Mouse (Mus musculus): ENCODE data around the gene Cblb.

The Cblb gene

DNA sequence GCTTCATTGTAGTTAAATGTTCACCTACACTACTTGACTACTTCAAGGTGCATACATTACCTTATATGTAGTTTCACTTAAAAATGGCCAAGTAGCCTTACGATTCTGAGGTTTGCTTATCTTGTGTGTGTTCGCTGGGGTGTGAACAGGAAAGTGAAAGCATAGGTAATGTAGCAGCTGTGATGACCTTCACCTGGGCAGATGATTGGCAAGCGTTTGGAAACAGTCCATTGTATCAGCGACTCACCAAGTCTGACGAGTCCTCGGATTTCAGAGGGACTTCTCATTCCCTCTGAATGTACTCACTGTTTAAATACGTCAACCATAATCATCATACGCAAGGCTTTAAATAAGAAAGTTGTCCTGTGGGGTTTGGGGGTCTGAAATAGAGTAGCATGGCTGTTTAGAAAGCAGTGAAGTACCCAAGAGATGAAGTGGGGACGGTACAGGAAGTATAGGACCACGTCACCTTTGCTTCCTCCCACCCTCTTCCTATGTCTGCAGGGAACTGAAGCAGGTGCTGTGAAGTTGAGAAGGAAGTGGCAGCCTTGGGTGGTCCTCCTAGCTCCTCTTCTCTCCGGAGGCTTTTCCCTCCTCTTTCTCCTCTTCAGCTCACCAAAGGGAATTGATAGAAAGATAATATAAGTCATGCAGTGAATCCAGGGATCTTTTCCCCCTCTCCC, 101.9 kb downstream of the Cblb start:
- no peak for DNase-seq (ENCODE audit: low spot score)

DNA sequence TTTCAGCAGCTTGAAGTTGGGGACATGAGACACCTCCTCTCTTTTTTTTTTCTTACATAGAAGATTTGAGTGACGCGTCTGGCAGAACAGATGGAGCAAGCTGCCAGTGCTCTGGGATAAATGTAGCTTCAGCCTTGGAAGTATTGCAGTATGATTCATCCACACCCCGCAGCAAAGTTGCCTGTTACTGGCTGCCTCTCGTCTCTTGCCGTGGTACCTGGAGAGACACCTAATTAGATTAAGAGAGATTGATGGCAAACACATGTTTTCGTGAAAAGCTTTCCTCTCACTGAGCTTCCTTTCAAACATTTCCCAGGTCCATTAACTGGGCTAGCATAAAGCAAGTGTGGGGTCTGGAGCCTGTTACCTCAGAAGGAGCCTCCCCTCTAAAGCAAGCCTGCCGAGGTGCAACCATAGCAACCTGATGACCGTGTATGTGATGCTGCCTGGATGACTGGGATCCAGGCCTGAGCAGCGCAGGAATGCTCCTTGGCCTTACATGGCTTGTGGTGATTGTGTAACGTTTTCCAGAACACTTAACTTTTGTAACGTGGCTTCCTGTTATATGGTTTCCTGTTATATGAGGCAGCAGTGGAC, 103.7 kb downstream of the Cblb start:
- no peak for DNase-seq (ENCODE audit: low spot score)

DNA sequence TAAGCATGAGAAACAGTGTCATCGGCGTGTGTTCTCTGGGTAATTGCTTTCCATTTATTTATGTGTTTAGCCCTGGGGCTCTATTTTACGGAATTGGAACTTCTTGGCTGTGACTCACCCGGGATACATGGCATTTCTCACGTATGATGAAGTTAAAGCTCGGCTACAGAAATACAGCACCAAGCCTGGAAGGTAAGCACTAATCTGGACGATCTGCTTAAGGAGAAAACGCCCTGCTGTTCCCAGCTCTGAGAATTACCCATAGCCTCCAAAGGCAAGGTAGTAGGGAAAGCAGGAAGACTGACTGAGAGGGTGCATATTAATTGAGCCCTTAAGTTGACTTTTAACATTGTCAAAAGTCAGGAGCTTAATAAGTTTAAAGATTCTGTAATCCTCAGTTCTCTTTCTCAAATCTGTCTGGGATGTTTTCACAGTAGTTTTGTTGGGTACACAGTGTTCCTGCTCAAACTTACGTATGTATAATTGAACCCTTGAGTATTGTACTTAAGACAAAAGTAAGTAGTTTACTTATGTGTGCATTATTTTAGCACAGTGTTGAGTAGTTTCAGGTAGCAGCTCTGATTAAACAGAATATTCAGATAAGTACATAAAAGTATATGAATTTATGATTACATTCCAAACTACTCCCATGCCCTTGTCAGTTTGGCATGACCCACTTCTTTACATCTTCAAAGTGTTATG, 104.8 kb downstream of the Cblb start:
- DNase-seq (ENCODE audit: low spot score), result no peak

DNA sequence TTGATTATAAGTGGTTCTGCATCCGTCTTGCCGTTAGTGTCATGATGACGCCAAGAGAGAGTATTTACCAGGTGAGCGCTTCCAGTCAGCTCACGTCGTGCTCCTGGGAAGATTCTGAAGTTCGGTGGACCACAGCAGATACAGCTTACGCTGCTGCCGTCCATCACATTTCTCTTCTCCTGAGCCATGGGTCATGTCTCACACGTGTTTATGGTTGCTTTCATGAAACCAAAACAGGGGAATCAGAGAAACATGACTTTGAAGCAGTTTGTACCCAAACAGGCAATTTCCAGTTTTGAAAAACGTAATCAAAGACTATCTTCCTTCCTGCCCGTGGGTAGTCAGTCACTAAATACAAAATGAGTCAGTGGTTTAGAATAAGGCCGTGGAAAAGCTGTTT, 112.1 kb downstream of the Cblb start:
- DNase-seq (ENCODE audit: low spot score), result no peak

DNA sequence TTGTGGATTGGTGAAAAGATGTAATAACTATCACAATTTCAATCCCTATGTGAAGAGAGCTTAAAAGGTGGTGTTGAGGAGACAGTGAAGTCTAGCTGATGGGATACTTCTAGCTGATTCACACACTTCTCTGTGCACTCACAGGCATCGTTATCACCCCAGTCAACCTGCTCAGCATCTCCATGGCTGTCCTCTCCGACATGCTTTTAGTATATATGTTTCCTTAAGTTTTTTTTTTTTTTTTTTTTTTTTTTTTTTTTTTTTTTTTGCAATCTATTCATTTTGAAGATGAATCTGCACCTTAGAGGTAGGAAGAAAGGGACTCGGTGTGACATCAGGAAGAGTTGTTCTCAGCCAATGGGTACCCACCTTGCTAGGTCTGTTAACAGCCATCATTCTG, 112.8 kb downstream of the Cblb start:
- DNase-seq (ENCODE audit: low spot score), result no peak

DNA sequence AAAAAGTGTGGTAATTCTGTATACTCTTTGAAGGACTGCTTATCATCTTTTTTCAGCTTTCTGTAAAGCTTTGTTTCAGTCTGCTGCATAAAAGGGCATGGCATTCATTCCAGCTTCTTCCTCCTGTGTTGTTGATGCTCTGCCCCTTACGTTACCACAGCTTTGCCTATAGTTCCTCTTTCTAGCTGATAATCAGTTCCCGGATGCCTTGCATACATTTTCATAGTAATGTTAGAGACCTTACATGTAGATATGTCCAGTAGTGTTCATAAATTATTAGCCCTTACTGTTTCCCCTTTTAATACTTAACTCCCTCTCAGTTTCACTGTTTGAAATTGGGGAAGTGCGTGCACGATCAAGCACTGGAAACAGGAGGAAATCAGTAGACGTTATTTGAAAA, 113.8 kb downstream of the Cblb start:
- DNase-seq (ENCODE audit: low spot score), result no peak

DNA sequence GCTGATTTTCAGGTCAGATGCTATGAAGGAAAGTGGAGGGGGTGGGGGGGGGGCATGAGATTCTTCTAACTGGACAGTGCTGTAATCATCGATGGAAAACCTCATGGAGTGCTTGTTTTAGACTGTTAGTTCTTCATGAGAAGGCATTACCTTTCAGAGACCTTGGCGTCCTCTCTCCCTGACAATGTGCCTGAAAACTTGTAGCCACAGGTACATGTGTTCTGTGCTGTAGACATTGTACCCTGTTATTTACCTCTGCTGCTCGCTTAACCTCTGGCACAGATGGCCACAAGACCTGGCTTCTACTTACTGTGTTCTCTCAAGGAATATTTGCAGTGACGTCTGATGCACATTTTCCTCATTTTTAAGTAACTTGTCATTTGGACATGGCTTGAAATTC, 114.5 kb downstream of the Cblb start:
- DNase-seq (ENCODE audit: low spot score), result no peak

DNA sequence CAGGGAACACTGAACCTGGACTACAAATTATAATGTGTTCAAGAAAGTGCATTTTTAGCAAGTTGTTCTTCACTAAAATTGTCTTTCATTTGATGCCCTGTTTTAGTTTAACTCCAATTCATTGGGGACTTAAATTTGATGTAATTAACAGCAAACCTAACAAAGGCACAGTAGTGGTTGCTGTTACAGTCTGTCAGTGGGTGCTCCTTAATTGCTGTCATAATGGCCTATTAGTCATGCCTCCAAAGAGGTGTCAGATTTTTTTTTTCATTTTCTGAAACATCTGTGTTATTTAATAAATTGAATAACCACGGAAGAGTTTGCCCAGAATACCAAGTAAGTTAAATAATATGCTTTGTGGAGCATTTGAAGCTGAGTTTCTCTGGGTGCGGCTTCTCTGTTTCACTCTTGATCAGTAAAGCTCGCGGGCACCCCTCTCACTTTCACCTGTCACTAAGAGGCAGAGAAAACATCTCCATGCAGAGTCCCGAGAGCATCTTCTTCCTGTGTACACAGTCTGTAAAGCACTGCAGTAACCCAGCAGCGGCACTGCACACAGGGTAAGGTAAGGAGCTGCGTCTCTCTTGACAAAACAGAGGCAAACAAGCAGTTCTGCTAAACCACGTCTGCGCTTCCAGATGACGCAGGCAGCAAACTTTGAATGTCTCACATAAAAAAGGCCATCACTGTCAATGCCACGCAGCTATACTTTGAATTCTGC, 116.1 kb downstream of the Cblb start:
- DNase-seq (ENCODE audit: low spot score), result no peak

DNA sequence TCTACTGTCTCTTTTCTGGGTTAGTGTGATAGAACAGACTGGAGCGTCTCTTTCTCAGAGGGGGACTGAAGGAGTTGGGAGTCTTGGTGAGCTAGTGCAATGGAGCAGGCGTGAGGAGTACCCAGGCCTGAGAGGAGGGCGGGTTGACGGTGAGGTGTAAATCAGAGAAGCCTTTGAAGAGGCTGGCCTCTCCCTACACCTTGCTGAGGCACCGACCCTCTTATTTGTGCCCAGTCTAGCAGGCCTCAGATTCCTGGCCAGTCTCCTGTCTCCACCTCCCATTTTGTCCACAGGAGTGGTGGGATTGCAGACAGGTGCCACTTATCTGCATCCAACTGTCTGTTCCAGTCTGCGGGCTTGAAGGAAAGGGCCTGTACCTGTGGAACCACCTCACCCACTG, 117.0 kb downstream of the Cblb start:
- DNase-seq (ENCODE audit: low spot score), result no peak

DNA sequence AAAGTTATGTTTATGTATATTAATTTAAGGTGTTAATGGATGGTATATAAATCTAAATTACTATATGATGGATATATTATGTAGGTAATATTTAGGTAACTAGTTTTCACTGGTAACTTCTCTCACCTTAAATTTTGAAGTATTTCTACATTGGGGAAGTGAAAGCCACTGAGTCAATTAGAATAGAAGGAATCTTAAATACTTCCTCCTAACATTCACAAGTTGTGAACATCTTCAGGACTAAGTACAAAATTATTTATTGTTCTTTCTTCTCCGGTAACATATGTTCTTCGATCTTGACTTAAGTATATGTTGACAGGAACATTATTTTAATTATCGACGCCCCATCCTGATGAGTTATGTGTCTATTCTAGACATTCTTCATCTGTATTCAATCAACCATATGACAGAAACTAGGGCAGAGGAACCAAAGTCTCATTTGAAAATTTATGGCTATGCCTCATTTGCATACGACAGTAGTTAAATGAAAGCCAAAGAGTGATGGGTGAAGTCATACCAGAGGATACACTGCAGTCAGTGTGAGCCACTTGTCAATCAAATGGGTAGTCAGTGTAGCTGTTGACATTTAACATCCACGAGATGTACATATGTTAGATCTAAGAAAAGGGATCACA, 118.2 kb downstream of the Cblb start:
- no peak for DNase-seq (ENCODE audit: low spot score)

DNA sequence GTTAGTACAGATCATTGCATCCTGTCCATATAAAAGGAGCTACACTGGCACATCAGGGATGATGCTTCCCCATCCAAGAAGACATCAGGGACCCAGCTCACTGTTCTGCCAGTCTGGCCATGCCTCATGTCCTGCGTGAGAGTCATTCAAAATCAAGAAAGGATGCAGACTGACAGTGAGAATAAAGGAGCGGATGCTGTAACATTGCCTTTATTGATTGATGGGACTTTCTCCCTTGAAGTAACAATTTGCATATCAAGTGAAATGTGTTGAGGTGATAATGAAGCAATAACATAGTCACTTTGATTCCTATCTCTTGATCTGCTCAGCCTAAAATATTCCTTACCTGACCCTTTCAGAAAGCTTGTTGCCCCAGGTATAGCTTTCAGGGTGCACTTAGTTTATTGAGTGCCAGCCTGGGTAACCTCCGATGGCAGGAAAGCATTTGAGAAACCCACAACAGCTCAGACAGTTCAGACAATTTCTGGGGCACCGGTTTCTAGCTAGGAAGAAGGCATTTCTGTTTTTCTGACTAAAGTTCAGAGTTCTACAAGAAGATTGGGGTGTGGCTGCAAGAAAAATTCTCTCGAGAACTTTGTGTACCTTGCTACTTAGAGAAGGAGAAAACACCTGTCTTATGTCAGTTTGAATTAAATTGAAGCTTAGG, 124.1 kb downstream of the Cblb start:
- DNase-seq (ENCODE audit: low spot score), result no peak

DNA sequence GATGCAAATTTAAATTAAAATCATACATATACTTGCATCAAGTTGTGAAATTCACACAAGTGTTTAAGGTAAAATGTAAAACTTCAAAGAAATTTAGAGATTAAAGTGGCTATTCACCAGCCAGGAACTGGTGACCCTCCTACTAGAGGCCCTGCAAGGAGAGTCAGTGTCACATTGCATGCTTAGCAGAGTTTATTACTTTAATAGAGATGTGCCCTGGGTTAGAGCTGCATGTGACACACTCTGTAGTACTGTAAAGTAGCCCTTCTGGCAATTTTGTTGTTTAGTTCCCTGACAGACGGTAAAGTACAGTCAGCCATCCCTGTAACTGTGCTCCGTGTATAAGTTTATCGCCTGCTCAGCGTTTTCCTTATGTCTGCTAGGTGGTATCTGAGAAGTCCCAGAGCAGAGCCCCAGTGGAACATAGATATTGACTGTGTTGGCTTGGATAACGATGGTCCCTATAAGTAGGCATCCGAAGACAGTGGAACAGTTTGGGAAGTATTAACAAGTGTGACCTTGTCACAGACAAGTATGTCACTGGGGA, 129.0 kb downstream of the Cblb start:
- DNase-seq (ENCODE audit: low spot score), result no peak

DNA sequence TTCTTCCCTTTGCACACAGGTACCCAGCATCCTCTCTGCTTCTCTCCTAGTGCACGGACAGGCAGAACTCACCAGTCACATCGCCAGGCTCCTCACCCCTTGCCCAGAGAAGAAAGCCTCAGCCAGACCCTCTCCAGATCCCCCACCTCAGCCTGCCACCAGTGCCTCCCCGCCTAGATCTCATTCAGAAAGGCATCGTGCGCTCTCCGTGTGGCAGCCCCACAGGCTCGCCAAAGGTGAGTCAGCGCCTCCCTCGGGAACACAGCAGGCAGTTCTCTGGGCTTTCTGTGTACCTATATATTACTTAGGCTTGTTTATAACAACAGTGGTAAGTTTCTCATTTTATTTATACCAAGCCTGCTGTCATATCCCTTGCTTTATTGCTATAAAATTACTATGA, 133.2 kb downstream of the Cblb start:
- no peak for DNase-seq (ENCODE audit: low spot score)

DNA sequence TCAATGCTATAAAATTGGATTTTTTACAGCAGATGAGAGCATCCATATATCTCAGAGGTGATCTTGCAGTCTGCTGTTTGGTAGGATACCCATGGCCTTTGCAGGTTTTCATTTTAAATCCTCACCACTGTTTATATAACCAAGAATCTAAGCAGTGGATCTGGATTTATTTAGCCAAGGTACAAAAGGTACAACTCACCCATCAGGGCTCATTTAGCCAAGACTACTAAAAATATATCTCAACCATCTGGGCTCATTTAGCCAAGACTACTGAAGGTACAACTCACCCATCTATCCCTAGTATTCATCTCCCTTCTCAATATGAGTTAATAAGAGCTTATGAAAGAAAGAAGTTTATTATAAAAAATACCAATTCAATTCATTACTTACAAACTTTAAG, 142.2 kb downstream of the Cblb start:
- DNase-seq (ENCODE audit: low spot score), result no peak

DNA sequence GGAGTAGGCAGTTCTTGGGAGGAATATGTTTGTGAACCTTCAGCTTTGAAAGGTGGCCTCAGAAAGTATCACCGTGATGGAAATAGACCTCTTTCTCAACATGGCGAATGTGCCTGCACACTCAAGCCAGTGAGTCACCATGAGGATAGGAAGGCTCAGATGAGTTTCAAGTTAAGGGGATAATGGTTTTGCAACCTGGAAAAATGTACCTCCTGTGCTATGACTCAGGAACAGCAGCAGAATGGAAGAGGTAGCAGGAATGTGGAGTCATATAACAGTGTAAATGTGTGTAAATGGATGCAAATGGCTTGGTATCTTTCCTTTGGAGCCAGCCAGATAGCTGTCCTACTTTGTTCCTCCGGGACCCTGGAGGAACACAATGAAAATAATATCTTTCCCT, 148.8 kb downstream of the Cblb start:
- DNase-seq (ENCODE audit: low spot score), result no peak

DNA sequence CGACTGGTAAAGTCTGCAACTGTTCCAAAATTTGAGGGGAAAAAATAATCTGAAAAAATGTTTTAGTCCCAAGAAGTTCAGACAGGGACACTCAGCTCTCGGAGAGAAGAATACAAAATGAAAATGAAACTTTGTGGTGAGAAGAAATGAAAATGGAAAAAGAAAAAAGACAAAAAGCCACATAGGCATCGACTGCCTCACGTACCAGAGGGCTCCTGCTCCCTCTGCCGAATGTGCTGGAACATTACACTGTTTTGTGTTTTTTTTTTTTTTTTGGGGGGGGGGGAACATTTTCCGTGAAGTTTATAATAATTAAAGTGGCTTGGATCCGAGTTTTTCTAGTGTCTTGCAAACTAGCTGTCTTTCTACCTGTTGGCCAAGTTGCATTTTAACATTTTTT, 151.0 kb downstream of the Cblb start:
- no peak for DNase-seq (ENCODE audit: low spot score)

DNA sequence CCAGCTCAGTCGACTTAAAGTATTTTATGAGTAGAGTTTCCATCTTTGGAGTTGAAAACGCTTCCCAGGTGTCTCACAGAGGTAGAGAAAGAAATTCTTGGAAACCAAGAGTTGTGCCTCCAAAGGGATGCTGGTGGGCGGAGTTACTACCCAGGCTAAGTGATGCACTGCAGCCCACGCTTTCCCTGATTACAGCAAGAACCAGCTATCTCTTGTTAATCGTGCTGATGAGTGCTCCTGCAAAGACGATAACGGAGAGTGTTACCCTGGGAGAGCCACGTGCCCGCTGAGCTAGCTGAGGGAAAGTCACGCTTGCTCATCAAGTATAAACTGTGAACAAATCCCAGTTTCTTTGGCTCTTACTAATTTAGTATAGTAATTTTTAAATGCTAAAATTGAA, 153.3 kb downstream of the Cblb start:
- no peak for DNase-seq (ENCODE audit: low spot score)

DNA sequence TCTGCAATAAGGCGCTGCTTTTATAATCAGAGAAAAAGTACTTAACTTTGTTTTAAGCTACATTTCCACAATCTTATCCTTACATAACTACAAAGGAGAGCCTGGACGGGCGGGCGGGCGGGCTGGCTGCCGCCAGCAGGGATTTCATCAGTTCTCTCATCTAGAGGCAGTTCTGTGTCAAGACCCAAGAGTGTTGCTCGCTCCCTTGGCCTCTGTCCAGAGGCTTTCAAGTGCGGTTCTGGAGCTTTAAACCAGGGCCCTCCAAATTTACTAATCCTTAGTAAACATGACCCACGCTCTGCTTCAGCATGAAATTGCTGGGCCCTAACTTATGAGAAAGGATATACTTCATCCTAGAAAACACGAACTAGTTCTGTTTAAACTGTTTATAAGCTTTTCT, 155.7 kb downstream of the Cblb start:
- peak; percentile 40 for DNase-seq (ENCODE audit: low spot score)

DNA sequence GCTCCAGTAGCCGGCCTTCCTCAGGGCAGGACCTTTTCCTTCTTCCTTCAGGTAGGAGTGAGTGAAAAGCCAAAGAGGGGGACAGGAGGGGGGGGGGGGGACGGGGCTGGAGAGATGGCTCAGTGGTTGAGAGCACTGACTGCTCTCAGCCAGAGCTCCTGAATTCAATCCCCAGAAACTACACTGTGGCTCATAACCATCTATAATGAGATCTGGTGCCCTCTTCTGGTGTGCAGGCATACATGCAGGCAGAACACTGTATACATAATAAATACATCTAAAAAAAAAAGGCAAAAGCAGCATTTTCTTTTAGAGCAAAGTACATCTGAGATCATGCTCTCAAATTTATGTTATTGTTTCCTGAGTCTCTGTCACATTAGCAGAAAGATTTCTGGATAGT, 158.1 kb downstream of the Cblb start:
- DNase-seq (ENCODE audit: low spot score), result no peak

DNA sequence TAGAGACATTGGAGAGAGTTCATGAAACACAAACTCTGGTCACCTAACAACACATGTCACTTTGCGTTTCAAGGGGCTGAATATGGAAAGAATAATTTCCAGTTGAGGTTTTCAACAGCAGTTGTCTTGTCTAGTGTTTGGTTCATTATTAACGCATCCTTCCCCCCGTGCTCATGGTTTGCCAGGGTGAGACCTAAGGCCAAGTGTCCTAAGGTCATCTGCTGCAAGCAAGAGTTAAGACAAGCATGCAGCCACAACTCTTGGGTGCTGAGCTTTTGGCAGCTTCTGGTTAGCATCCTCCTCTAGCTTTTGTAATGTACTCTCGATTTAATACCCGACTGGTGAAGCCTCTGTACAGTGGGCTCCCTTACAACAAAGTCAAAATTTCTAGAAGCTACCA, 159.7 kb downstream of the Cblb start:
- no peak for DNase-seq (ENCODE audit: low spot score)

DNA sequence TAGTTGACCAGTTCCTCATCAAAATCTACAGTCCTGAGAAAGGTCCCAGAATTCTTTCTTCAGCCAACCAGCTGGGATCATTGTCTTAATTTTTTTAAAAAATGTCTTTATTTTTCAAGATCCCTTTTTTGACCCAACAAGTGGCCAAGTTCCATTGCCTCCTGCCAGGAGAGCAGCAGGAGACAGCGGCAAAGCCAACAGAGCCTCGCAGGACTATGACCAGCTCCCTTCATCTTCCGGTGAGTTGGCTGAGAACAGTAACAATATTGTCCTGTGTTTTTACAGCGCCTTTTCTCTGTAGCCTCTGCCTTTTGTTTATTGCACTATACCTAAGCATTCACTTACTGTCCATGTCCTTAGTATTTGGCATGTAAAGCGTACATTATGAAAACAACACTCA, 163.0 kb downstream of the Cblb start:
- no peak for DNase-seq (ENCODE audit: low spot score)

DNA sequence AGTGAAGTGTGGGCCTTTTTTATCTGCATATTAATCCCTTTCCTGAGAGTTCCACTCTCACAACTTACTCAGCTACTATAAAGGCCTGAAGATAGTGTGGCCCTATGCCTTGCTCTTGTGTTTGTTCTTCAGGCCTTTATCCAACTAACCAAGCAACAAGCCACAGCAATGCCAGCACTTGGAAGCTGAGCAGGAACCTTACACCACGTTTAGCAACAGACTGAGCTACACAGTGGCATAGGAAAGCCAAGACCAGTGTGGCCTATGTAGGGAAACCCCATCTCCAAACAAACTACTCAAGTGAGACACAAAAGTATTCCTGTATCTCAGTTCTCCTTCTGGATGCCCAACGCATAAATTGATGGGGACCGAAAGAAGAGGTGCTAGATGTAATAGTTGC, 163.8 kb downstream of the Cblb start:
- DNase-seq (ENCODE audit: low spot score), result no peak
